In the genomic region with DNA sequence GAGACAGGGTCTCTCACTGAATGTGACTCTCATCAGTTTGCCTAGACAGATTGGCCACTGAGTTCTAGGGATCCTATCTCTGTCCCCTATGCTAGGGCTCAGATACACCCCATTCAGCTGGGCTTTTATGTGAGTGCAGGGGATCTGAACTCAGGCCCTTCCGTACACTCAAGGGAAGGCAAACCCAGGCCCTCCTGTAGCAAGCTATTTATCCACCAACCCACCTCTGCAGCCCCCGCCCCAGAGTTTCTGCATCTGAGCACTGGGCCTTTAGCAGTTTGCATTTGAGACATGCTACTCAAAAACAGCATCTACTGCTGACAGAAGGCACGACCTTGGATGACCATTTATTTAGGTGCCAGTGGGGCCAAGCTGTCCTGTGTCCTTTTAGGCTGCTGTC, we compare ENCODE assay signal across 9 mouse cellular contexts.
DNase-seq lines count a peak whose midpoint lies in the region; ATAC-seq and TF ChIP-seq lines count a peak whose summit lies in the region.
"Had no signal": no experiment of that assay in that cellular context is flagged by ENCODE, and none has a peak within 500 bp of the region (broad histone marks: within the 10 kb centered on the region; RNA-seq: fewer than 3 reads in every experiment).

No protein-coding gene starts in this region.

- 55% methylated on average over 3 of the region's 3 CpGs for WGBS in kidney, postnatal 0 days
- 60% methylated on average over 3 of the region's 3 CpGs for WGBS in embryonic facial prominence, embryonic 14.5 days
- 60% methylated on average over 3 of the region's 3 CpGs for WGBS in forebrain, embryonic 14.5 days
- WGBS in limb, embryonic 15.5 days = 72% methylated on average over 3 of the region's 3 CpGs

- ATAC-seq in kidney, postnatal 0 days (replicated peaks; ENCODE audit: low FRiP score, low read depth) = no peak
- ATAC-seq in embryonic facial prominence, embryonic 14.5 days (ENCODE audit: low read depth) = no peak
- no peak for ATAC-seq in forebrain, embryonic 14.5 days
- ATAC-seq in limb, embryonic 15.5 days (ENCODE audit: insufficient number of reproducible peaks, low FRiP score, low TSS enrichment, low read depth) = no peak

- H3K27me3 ChIP-seq in kidney, postnatal 0 days (ENCODE audit: insufficient read depth, low read length) = no peaks in the 10 kb centered on the region
- H3K27me3 ChIP-seq in embryonic facial prominence, embryonic 14.5 days (replicated peaks; ENCODE audit: control insufficient read depth, insufficient read depth, low read length) = no peaks in the 10 kb centered on the region
- no peaks in the 10 kb centered on the region for H3K27me3 ChIP-seq in forebrain, embryonic 14.5 days (replicated peaks; ENCODE audit: control insufficient read depth, insufficient read depth, low read length)
- 0 out of 2 replicates have a peak, but pooled peaks cover 3% of the 10 kb centered on the region for H3K27me3 ChIP-seq in limb, embryonic 15.5 days

- H3K36me3 ChIP-seq in kidney, postnatal 0 days (ENCODE audit: insufficient read depth, low read length) = no peaks in the 10 kb centered on the region
- no peaks in the 10 kb centered on the region for H3K36me3 ChIP-seq in embryonic facial prominence, embryonic 14.5 days (ENCODE audit: control insufficient read depth, insufficient read depth, low read length)
- H3K36me3 ChIP-seq in forebrain, embryonic 14.5 days (ENCODE audit: control insufficient read depth, insufficient read depth, low read length) = no peaks in the 10 kb centered on the region
- no peaks in the 10 kb centered on the region for H3K36me3 ChIP-seq in limb, embryonic 15.5 days

- no peak overlapping the region for H3K4me3 ChIP-seq in kidney, postnatal 0 days (replicated peaks; ENCODE audit: low read depth, low read length)
- no peak overlapping the region for H3K4me3 ChIP-seq in embryonic facial prominence, embryonic 14.5 days (ENCODE audit: low read depth, low read length)
- peak overlapping the region; percentile 16; the same call in 1 of the 2 replicates for H3K4me3 ChIP-seq in forebrain, embryonic 14.5 days (ENCODE audit: low read depth, low read length)
- H3K4me3 ChIP-seq in limb, embryonic 15.5 days = no peak overlapping the region
- H3K4me3 ChIP-seq: megakaryocyte, embryonic 14.5 days had no signal

- no peaks in the 10 kb centered on the region for H3K4me1 ChIP-seq in kidney, postnatal 0 days (replicated peaks; ENCODE audit: insufficient read depth, low read length)
- H3K4me1 ChIP-seq in embryonic facial prominence, embryonic 14.5 days (ENCODE audit: control insufficient read depth, insufficient read depth, low read length) = peaks cover 10% of the 10 kb centered on the region; the same call in 1 of the 2 replicates
- peaks cover 5% of the 10 kb centered on the region; the same call in 1 of the 2 replicates for H3K4me1 ChIP-seq in forebrain, embryonic 14.5 days (ENCODE audit: control insufficient read depth, insufficient read depth, low read length)
- peaks cover 20% of the 10 kb centered on the region for H3K4me1 ChIP-seq in limb, embryonic 15.5 days

- no peak for DNase-seq in kidney, postnatal 0 days (ENCODE audit: low spot score)
- DNase-seq in kidney, postnatal 10 days = no peak
- no peak for DNase-seq in embryonic facial prominence, embryonic 14.5 days (ENCODE audit: low spot score)
- DNase-seq in forebrain, embryonic 14.5 days (ENCODE audit: low spot score) = no peak
- DNase-seq in embryo, embryonic 11 days = no peak
- no peak for DNase-seq in testis, postnatal 14 days (ENCODE audit: low spot score)
- DNase-seq: left cerebral cortex, postnatal 4 days had no signal

- TF ChIP-seq CTCF in kidney, postnatal 0 days (IDR thresholded peaks at IDR 0.05; ENCODE audit: low read depth) = no peak

- H3K4me2 ChIP-seq in kidney, postnatal 0 days (ENCODE audit: low read length) = peak overlapping the region; percentile 42; the same call in 1 of the 2 replicates
- peak overlapping the region; percentile 43 for H3K4me2 ChIP-seq in embryonic facial prominence, embryonic 14.5 days (ENCODE audit: low read depth, low read length)
- H3K4me2 ChIP-seq in forebrain, embryonic 14.5 days (ENCODE audit: low read length) = peak overlapping the region; percentile 46
- H3K4me2 ChIP-seq in limb, embryonic 15.5 days = peak overlapping the region; percentile 32

- no peak overlapping the region for H3K27ac ChIP-seq in kidney, postnatal 0 days
- peak overlapping the region; percentile 74 for H3K27ac ChIP-seq in embryonic facial prominence, embryonic 14.5 days (replicated peaks; ENCODE audit: low read depth, low read length)
- H3K27ac ChIP-seq in forebrain, embryonic 14.5 days (ENCODE audit: low read depth, low read length) = no peak overlapping the region
- H3K27ac ChIP-seq in limb, embryonic 15.5 days = 0 out of 2 replicates have a peak overlapping the region, but pooled peaks have one; percentile 28

- no peak overlapping the region for H3K9ac ChIP-seq in kidney, postnatal 0 days (ENCODE audit: low read depth, low read length)
- no peak overlapping the region for H3K9ac ChIP-seq in embryonic facial prominence, embryonic 14.5 days (ENCODE audit: low read depth, low read length)
- H3K9ac ChIP-seq in forebrain, embryonic 14.5 days (ENCODE audit: low read length) = peak overlapping the region; percentile 13; the same call in 1 of the 2 replicates
- no peak overlapping the region for H3K9ac ChIP-seq in limb, embryonic 15.5 days

- H3K9me3 ChIP-seq in kidney, postnatal 0 days (replicated peaks; ENCODE audit: low read length) = no peaks in the 10 kb centered on the region
- H3K9me3 ChIP-seq in embryonic facial prominence, embryonic 14.5 days (ENCODE audit: control insufficient read depth, low read length) = no peaks in the 10 kb centered on the region
- 0 out of 2 replicates have a peak, but pooled peaks cover 2% of the 10 kb centered on the region for H3K9me3 ChIP-seq in forebrain, embryonic 14.5 days (replicated peaks; ENCODE audit: control insufficient read depth, low read length)
- no peaks in the 10 kb centered on the region for H3K9me3 ChIP-seq in limb, embryonic 15.5 days

Comparison
In these comparisons a context has a peak if more than half of its experiments do, and no peak if none do; other contexts are left out.
1. H3K27ac ChIP-seq: peak in embryonic facial prominence, embryonic 14.5 days (single experiment) and limb, embryonic 15.5 days (single experiment); none in kidney, postnatal 0 days (single experiment) and forebrain, embryonic 14.5 days (single experiment).
2. Peak in every context shown above with its lines, with median percentiles within 50 percentile points of each other: H3K4me2 ChIP-seq.